Mouse (Mus musculus) liver, embryonic 11.5 days (tissue): ENCODE data around the gene Foxp4. TPM values are rescaled to one million over a fixed set of nuclear protein-coding genes. Genes with fewer than 3 reads are reported as not detected.

Source experiments
- ATAC-seq: fragments of 200-750 bp; cut with Nextera tagmentation; replicated peaks from 2 replicates; pipeline ENCODE4 v1.8.0; 2017; ENCODE audit warnings: moderate number of reproducible peaks, mild to moderate bottlenecking, moderate TSS enrichment, moderate library complexity; ENCODE audit not compliant: low FRiP score
- DNase-seq: peaks from one replicate; pipeline ENCODE4 v3.0.0-alpha.2; 2017; ENCODE audit warnings: low spot score
- H3K27ac ChIP-seq: fragments of 300-500 bp; sonication (generic); 2 replicates; pipeline ENCODE4 v1.5.1; 2014; ENCODE audit warnings: mild to moderate bottlenecking, low read depth, low read length, control low read depth
- H3K27me3 ChIP-seq: fragments of 300-500 bp; sonication (generic); replicated peaks from 2 replicates; pipeline ENCODE4 v1.6.1; 2014; ENCODE audit warnings: low read length, mixed read lengths; ENCODE audit not compliant: control insufficient read depth, insufficient read depth
- H3K36me3 ChIP-seq: fragments of 300-500 bp; sonication (generic); 2 replicates; pipeline ENCODE4 v1.6.1; 2014; ENCODE audit warnings: mild to moderate bottlenecking, low read length, moderate library complexity, mixed read lengths; ENCODE audit not compliant: control insufficient read depth, insufficient read depth
- H3K4me1 ChIP-seq: fragments of 300-500 bp; sonication (generic); replicated peaks from 2 replicates; pipeline ENCODE4 v1.6.1; 2014; ENCODE audit warnings: low read length, mixed read lengths; ENCODE audit not compliant: control insufficient read depth, insufficient read depth
- H3K4me2 ChIP-seq: fragments of 300-500 bp; sonication (generic); 2 replicates; pipeline ENCODE4 v1.6.1; 2014; ENCODE audit warnings: mild to moderate bottlenecking, control low read depth, moderate library complexity
- H3K4me3 ChIP-seq: fragments of 300-500 bp; sonication (generic); 2 replicates; pipeline ENCODE4 v1.5.1; 2014; ENCODE audit warnings: low read depth, low read length, control low read depth
- H3K9ac ChIP-seq: fragments of 300-500 bp; sonication (generic); 2 replicates; pipeline ENCODE4 v1.6.1; 2014; ENCODE audit warnings: low read depth, low read length, control low read depth
- H3K9me3 ChIP-seq: fragments of 300-500 bp; sonication (generic); 2 replicates; pipeline ENCODE4 v1.6.1; 2016; ENCODE audit warnings: low read length, inconsistent platforms, mixed read lengths; ENCODE audit not compliant: control insufficient read depth
- WGBS: fragments of 180-500 bp; shearing (Covaris S2); extraction: QIAGEN DNeasy Blood & Tissue Kit; methylation state at CpG from one replicate; pipeline ENCODE4 v1.1.7; 2014; 5-methylcytosine and 5-hydroxymethylcytosine counted together
- polyA plus RNA-seq: library from polyadenylated mRNA; unstranded; fragments of >200 nt; fragmentation: Nextera tagmentation; extraction: Ambion mirVana; gene quantifications from 2 replicates; pipeline ENCODE4 v1.2.1, GENCODE M21; 2014

The Foxp4 gene
- polyA plus RNA-seq = 21.3 and 21.6 TPM in 2 replicates

DNA sequence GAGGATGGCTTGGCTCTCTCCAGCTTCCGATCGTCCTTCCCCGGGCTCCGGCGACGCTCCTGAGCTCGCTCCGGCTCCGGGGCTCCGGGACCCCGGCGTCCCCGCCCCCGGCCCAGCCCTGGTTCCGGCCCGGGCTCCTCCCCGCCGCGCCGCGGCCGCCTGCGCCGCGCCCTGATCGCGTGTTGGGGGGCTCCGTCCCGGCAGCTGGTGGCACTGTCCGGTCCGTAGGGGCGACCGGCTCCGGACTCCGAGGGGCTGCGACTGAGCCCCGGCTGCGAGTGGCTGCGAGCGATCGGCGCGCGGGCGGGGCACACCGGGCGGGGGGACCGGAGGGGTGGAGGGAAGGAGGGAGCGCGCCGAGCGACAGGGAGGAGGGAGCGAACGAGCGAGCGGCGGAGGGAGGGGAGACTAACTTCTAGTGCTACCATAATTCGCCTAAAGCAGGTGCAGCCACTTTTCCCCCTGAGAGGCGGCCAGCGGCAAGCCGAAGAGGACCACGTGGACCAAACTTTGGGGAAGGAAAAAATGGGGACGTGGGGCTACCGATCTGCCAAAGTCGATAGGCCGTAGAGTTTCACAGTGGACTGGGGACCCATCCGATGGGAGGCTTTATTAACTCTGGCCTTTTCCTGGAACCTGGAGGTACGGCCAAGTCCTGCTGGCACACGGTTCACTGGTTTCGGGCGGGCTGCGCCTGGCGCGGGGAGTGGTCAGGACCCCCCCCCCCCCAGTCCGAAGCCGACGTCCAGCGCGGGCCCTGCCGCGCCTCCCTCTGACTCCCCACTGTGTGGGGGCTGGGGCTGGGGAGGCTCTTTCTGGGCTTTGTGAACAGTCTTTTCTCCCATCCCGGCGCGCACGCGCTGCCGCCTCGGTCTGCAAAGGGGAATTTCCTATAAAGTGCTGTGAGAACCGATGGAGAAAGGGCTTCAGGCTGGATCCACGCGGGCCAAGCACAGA lies at the start of gene Foxp4:
Gene Foxp4, minus strand, starts transcription at position 263 of the 957 bp plus-strand sequence.
- Histone ChIP-seq H3K27ac (peak within 1 kb of the TSS; percentile 93), H3K4me1 (peaks cover 26% of the 10 kb centered on the region), H3K4me2 (peak within 1 kb of the TSS; percentile 99), H3K9ac (peak within 1 kb of the TSS; percentile 91), H3K27me3 (peaks cover 24% of the 10 kb centered on the region), H3K4me3 (peak within 1 kb of the TSS; percentile 94), H3K9me3 (no peaks in the 10 kb centered on the region), H3K36me3 (peaks cover 1% of the 10 kb centered on the region; the same call in 1 of the 2 replicates)
- DNase-seq (peak; percentile 92), ATAC-seq (peak; percentile 87)
- under 1% methylated on average over 88 of the region's 91 CpGs for WGBS

DNA sequence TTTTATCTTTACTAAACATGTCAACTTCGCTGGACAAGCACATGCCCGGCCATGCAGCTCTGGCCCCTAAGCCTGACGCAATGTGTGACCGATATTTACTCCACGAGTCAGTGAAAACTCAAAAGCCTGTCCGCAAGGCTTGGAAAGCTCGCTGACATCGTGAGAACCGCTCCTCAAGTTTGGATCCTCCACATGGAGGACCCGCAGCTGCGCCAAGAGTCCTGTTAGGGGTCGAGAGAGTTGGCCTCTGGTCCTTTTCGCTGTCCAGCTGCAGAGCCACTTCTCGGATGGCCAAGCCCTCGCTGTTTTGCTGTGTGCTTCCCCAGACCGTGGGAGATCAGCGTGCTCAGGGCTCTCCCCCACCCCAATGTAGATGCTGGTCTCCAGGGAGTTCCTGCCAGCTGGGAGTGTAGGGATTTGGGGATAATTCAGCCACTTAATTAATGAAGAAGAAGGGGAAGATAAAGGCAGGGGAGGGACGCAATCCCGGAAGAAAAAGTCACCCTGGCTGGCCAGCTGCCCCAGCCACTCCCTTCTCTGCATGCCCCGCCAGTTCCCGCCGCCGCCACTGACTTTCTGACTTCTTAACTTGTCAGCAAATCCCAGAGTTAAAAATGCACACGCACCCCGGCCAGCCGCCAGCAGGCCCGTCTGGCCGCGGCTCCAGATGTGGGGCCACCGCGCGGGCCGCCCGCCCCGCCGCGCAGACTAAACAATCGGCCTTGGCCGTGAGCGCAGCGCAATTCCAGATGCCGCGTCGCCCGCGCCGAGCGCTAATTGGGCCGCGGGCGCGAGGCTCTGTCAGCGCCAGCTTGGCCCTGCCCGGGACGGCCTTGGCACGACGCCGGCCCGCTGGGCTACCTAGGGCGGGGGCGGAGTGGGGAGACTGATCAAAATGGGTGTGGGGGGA lies 49.4 kb upstream of the Foxp4 start:
- Histone ChIP-seq H3K36me3 (no peaks in the 10 kb centered on the region), H3K4me1 (peaks cover 24% of the 10 kb centered on the region), H3K9ac (peak overlapping the region; percentile 58), H3K4me3 (peak overlapping the region; percentile 44), H3K27me3 (peaks cover 32% of the 10 kb centered on the region), H3K9me3 (0 out of 2 replicates have a peak, but pooled peaks cover 2% of the 10 kb centered on the region), H3K4me2 (peak overlapping the region; percentile 86), H3K27ac (peak overlapping the region; percentile 68)
- WGBS = 3% methylated on average over 61 of the region's 61 CpGs
- DNase-seq = peak; percentile 75
- ATAC-seq = peak; percentile 56

DNA sequence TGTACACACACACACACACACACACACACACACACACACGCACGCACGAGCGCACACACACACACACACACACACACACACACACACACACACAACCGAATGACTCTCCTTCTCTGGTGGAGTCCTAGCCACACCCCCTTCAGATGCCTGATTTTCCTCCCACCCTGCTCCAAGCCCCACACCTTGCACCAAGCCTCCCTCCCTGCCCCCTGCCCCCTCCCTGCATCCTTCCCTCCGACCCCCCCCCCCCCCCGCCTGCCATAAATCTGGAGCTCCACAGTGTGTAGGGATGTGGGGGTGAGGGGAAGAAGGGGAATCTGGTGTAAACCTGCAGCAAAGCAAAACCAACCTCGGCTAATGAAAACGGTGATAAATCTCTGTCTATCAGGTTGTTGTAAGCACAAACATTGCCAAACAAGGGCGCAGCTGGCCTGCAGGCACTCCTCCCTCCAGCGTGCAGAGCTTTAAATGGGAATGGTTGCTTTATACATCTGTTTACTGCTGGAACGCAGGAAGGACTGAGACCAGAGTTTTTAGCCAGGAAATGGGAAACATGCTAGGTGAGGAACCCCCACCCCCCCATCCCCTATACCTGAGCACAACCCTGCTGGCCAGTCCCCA lies 41.5 kb upstream of the Foxp4 start:
- Histone ChIP-seq H3K27ac (no peak overlapping the region), H3K4me3 (no peak overlapping the region), H3K9me3 (no peaks in the 10 kb centered on the region), H3K4me1 (0 out of 2 replicates have a peak, but pooled peaks cover 2% of the 10 kb centered on the region), H3K36me3 (no peaks in the 10 kb centered on the region), H3K9ac (no peak overlapping the region), H3K4me2 (no peak overlapping the region), H3K27me3 (no peaks in the 10 kb centered on the region)
- ATAC-seq (no peak), DNase-seq (no peak)
- 49% methylated on average over 8 of the region's 12 CpGs for WGBS

DNA sequence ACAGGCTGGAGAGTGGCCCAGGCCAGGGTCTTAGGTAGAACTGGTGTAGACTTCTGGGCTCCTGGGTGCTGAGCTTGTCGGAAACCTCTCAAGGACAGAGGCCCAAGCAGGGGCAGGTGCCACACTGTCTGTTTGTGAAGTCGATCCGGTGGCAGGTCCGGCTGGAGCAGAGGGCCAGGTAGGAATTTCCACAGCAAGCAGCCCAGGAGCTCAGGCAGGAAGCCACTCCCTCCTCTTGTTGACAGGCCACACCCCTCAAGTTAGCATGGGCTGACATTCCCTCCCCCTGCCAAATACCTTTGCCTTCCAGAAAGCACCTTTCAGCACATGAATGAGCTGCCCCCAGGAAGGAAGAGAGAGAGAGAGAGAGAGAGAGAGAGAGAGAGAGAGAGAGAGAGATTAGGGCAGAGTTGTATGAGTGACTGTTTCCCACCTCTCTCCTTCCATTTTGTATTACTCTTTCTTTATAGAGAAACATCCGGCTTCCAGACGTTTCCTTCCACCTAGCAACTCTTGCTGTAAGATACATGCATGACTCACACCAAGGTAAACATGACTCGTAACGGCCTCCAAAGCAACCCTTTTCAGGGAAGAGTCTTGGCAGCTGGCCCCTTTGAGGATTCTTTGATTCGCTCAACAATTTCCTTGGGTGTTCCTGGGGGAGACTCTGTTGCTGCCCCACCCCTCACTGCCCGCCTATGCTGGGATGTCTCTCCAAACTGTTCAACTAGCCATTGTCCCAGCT lies 33.8 kb upstream of the Foxp4 start:
- WGBS = 42% methylated on average over 10 of the region's 10 CpGs
- ATAC-seq = no peak

DNA sequence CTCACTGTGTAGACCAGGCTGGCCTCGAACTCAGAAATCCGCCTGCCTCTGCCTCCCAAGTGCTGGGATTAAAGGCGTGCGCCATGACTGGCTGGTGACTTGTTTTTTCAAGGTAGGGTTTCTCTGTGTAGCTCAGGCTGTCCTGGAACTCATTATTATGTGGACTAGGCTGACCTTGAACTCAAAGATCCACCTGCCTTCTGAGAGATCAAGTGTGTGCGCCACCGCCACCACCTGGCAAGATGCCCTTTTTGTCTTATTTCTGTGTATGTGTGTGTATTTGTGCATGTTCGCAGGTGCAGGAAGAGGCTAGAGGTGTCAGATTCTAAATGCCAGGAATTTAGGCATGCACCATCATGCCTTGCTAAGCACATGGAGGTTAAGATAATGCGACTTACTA lies 32.0 kb upstream of the Foxp4 start:
- Histone ChIP-seq H3K4me3 (no peak overlapping the region), H3K4me2 (no peak overlapping the region), H3K4me1 (peaks cover 21% of the 10 kb centered on the region), H3K9me3 (no peaks in the 10 kb centered on the region), H3K36me3 (no peaks in the 10 kb centered on the region), H3K27ac (no peak overlapping the region), H3K9ac (no peak overlapping the region), H3K27me3 (peaks cover 15% of the 10 kb centered on the region)
- no peak for DNase-seq
- 91% methylated on average over 8 of the region's 8 CpGs for WGBS
- no peak for ATAC-seq

More for the DNA sequence above, 33.8 kb upstream of the Foxp4 start:
- Histone ChIP-seq H3K36me3 (no peaks in the 10 kb centered on the region), H3K27me3 (peaks cover 3% of the 10 kb centered on the region; the same call in 1 of the 2 replicates), H3K4me1 (peaks cover 9% of the 10 kb centered on the region; the same call in 1 of the 2 replicates), H3K4me3 (no peak overlapping the region), H3K9me3 (no peaks in the 10 kb centered on the region), H3K27ac (no peak overlapping the region), H3K4me2 (no peak overlapping the region; the same call in 1 of the 2 replicates), H3K9ac (no peak overlapping the region)
- no peak for DNase-seq

DNA sequence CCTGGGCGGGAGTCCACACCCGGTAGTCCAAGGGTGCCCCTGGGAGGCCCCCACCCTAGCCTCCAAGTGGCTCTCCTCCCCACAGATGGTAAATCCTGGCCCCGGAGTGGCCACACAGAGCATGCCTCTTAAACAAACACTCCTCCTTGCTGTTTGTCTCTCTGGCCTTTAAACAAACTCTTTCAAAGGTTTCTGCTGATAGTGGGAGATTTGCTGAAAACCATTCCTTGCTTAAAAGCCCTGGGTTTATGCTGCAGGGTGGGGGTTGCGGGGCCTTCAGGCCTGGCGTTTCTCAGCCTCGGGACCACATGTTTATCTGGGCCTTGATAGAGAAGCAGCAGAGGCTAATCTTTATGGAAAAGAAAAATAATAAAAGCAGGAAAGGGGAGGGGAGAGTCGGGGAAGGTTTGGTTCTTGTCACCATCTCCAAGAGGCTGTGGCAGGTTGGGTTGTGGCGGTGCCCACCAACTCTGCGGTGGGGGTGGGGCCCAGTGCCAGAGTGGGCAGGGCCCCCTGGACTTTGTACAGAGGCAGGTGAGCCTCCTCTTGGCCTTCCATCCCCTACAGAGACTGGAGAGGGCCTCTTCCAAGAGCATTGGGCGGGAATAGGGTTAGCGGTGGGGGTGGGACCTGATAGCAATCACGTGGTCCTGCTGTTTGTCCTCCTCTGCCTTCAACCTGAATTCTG lies 30.8 kb upstream of the Foxp4 start:
- H3K27ac ChIP-seq = peak overlapping the region; percentile 20
- H3K4me2 ChIP-seq = peak overlapping the region; percentile 22; the same call in 1 of the 2 replicates
- 35% methylated on average over 12 of the region's 12 CpGs for WGBS
- no peaks in the 10 kb centered on the region for H3K36me3 ChIP-seq
- DNase-seq = no peak
- ATAC-seq = peak; percentile 65
- H3K27me3 ChIP-seq = peaks cover 15% of the 10 kb centered on the region
- peaks cover 21% of the 10 kb centered on the region for H3K4me1 ChIP-seq
- H3K4me3 ChIP-seq = no peak overlapping the region
- H3K9me3 ChIP-seq = no peaks in the 10 kb centered on the region
- H3K9ac ChIP-seq = no peak overlapping the region

DNA sequence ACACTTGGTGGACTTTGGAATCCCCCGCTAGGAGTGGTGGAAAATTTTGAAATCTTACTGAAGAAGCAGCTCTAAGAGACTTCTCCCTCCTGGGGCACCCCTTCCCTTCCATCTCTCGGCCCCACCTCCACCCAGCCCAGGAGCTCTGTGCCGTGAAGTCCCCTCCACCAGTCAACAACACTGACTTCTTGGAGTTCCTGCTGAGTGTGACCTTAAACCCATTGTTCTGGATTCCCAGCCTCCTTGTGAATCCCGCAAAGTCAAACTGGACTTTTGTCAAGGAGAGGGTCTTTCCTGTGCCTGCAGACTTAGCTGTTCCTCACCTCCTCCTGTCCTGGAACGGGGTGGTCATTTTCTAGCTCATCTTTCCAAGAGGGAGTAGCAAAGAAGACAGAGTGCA lies 28.8 kb upstream of the Foxp4 start:
- H3K4me2 ChIP-seq = no peak overlapping the region
- H3K9me3 ChIP-seq = no peaks in the 10 kb centered on the region
- H3K4me1 ChIP-seq = peaks cover 20% of the 10 kb centered on the region
- no peak overlapping the region for H3K9ac ChIP-seq
- no peak for ATAC-seq
- WGBS = 33% methylated on average over 5 of the region's 5 CpGs
- no peaks in the 10 kb centered on the region for H3K36me3 ChIP-seq
- DNase-seq = no peak
- no peak overlapping the region for H3K4me3 ChIP-seq
- H3K27me3 ChIP-seq = peaks cover 15% of the 10 kb centered on the region
- H3K27ac ChIP-seq = no peak overlapping the region
